Mouse (Mus musculus) myocyte (in vitro differentiated cells): ENCODE data around the gene Gad1.

Experiments used
- POLR2A ChIP-seq: IDR thresholded peaks from one replicate; pipeline ENCODE4 v1.6.1; 2011; ENCODE audit warnings: low read depth, mild to moderate bottlenecking, control low read depth, moderate library complexity; ENCODE audit not compliant: insufficient read length
- POLR2AphosphoS2 ChIP-seq: IDR thresholded peaks from one replicate; pipeline ENCODE4 v1.6.1; 2011; ENCODE audit warnings: low read depth, control low read depth; ENCODE audit not compliant: insufficient read length
- TCF12 ChIP-seq: IDR thresholded peaks from one replicate; pipeline ENCODE4 v1.6.1; 2011; ENCODE audit warnings: mild to moderate bottlenecking, control low read depth; ENCODE audit not compliant: poor library complexity, insufficient read depth, severe bottlenecking
- TCF3 ChIP-seq: IDR thresholded peaks from one replicate; pipeline ENCODE4 v1.6.1; 2011; ENCODE audit warnings: low read depth, control low read depth; ENCODE audit not compliant: insufficient read length

GRCm38 (mm10) chr2:70622244-70622643 is 69.4 kb downstream of the Gad1 start:
- TF ChIP-seq TCF3 (no peak), TCF12 (no peak), POLR2A (no peak), POLR2AphosphoS2 (no peak)
